Mouse (Mus musculus) urinary bladder, postnatal 14 days (tissue): Measurements from ENCODE around the gene Hoxa4.

Source experiments
- DNase-seq: peaks from one replicate; pipeline ENCODE4 v3.0.0; 2021; ENCODE audit warnings: low spot score

Hoxa4 gene

GRCm38 (mm10) chr6:52150401-52150966, 41.1 kb downstream of the Hoxa4 start:
- no peak for DNase-seq
